Mouse (Mus musculus) MN1 (cell line): ENCODE results near the gene Lrrc4b.

Experiments used
- DNase-seq: peaks from one replicate; pipeline ENCODE4 v3.0.0-alpha.2; 2016; ENCODE audit warnings: low spot score

The Lrrc4b gene

DNA sequence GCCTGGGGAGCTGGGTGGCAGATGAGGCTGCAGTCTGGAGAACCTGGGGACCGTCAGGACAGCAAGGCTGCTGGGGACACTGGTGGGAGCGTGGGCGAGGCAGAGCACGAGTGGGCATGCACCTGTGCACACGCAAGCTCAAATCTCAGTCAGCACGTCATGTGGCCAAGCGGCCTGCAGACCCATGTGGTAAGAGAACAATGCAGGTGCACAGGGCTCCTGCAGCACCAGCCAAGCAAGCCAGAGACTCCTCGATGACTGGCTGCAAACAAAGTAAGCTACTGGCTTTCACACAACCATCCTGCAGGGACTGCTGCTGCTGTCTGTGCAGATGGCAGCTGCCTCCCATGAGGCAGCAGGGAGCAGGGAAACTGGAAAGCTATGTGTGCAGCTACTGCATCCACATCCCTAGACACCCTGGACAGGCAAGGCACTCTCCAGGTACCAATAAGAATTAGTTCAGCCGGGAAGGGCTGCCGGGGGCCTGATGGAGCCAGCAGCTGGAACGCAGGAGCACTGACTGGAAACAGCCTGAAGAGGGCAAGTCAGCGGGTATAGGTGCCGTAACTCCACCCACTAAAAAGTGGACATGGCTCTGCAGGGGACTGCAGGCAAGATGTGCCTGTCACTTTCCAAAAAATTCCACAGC, 58.2 kb downstream of the Lrrc4b start:
- DNase-seq = no peak

- no peak for DNase-seq
These were observed 59.1 kb downstream of the Lrrc4b start for GRCm38 (mm10) chr7:44487936-44488335.

DNA sequence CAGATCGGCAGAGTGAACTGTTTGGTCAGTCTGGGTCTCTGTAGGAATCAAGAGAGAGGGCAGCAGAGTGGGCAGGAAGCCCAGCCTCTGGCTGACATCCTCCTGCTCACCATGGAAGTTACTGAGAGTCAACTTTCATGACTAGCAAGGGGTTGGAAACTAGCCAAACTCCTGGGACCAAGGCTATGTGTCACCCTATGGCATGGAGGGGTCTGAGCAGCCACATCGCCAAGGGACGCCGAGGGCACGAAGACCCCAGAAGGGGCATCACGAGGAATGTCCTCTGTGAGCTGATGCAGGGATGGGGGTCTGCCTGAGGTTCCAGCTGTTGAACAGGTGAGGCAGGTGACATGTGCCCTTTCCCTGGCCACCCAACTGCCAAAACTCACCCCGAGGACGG, 59.7 kb downstream of the Lrrc4b start:
- no peak for DNase-seq

- DNase-seq = no peak
These were observed 61.5 kb downstream of the Lrrc4b start for GRCm38 (mm10) chr7:44490281-44490680.

GRCm38 (mm10) chr7:44491391-44491790, 62.6 kb downstream of the Lrrc4b start:
- DNase-seq = no peak

DNA sequence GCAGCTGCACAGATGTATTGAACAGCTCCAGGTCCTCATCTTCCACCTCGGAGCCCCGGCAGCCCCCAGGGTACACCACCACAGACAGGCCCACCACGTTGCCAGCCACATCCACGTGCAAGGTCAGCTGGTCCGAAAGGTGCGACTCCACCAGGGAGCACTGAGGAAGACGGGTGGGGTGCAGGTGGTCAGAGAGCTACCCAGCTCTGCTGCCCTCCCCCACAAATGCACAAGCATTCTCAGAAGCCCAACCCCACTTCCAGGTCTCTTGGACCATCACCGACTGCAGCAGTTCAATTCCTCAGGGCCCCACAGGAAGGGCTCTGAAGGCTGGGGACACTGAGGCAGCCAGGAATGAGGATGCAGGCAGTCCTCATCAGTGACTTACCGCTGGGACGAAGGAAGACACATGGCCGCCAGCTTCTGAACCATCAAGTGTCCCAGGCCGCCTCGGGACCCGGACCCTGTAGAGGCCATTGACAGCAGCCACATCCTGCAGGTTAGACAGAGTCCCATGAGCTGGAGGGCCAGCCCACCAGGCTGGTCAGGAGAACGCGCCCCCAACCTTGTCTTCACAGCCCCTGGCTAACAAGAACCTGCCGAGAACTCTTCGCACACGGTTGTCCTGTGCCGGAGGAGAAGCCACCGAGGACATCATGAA, 63.5 kb downstream of the Lrrc4b start:
- DNase-seq = no peak

GRCm38 (mm10) chr7:44494681-44495080, 65.9 kb downstream of the Lrrc4b start:
- DNase-seq = no peak

DNA sequence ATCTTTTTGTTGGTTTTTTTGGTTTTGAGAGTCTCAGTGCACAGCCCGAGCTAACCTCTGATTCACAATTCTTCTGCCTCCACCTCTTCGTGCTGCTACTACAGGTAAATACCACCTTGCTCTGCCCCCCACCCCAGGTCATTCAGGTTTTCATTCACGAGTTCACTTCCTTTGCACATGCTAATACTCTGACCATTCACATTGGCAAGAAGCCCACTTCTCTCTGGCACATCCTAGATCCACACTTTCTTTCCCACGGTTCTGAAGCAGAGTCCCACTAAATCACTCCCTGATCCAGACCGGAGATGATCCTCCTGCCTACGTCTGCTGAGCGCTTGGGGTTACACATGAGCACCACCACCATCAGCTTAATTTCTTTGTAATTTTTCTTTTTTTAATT, 66.3 kb downstream of the Lrrc4b start:
- no peak for DNase-seq

DNA sequence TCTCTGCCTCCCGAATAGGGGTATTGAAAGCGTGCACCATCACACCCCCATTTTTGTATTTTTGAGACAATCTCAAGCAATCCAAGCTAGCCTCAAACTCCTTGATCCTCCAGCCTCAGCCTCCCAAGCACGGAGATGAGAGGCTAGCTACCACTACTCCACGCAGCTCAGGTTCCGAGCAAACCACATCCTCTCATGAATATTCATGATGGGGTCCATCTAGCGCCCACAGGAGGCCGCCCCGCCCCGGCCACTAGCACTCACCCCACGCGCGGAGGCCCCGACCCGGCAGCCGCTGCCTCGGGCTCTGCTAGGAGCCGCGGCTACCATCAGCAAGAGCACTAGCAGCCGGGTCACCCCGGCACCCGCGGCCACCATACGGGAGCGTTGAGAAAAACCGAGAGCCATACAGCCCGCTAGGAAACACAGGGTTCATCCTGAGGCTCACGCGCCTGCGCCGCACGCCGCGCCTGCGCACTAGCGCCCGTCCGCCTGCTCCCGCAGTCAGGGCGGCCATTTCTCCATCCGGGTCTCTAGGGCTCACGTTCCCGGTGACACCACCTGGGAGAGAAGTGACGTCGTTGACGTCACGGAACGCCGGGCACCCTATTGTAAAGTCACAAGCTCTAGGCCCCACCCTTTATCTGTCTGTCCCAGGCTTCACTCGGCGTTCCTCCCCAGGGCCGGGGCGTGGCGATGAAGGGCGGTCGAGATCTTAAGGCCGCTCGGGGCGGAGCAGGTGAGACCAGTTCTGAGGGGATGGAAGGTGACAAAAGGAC, 67.4 kb downstream of the Lrrc4b start, which contains the start of the genes Emc10 and Fam71e1:
Gene Emc10 (minus strand): TSS at position 538 of the 779 bp plus-strand sequence.
Gene Fam71e1 (plus strand): TSS at position 590 of the 779 bp plus-strand sequence.
- DNase-seq = peak; percentile 98

DNA sequence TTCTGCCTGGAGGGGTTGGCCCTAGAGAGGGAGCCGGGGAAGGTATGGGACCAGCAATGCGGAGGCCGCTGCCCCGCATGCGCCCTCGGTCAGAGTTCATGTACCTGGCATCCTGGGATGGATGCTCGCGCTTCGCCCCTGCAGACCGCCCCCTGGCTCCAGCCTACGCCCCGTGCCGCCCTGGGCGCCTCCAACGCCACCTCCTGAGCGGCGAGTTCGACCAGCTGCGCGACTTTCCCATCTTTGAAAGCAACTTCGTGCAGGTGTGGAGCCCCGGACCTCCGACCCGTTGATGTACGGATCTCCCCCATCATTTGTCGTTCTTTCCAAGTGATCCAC, 67.9 kb downstream of the Lrrc4b start:
- DNase-seq = no peak

DNA sequence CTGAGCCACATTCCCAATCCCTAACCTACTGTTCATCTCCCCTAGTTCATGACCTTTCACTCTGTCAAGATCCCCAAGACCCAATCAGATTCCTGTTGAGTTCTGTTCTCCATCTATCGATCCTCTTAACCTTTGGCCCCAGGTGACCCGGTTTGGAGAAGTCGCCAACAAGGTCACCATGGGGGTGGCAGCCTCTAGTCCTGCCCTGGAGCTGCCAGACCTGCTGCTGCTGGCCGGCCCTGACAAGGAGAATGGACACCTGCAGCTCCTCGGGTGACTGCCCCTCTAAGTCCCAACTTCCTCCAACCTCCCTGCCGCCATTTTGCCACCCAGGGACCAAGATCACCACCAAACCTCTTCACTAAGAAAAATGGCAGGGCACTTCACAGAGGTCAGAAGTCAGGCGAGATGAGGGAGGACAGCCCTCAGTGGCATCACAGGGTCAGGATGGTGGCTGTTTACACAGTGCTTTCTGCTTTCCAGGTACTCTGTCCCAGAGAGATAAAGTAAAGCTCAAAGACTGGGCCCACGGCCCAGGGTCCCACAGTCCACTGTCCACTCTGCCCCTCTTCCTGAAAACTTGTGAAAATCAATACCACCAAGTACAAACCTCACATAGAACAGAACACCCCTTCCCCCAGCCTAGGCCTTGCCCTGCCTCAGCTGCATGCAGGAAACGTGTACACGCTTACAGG, 68.7 kb downstream of the Lrrc4b start:
- DNase-seq = no peak

DNA sequence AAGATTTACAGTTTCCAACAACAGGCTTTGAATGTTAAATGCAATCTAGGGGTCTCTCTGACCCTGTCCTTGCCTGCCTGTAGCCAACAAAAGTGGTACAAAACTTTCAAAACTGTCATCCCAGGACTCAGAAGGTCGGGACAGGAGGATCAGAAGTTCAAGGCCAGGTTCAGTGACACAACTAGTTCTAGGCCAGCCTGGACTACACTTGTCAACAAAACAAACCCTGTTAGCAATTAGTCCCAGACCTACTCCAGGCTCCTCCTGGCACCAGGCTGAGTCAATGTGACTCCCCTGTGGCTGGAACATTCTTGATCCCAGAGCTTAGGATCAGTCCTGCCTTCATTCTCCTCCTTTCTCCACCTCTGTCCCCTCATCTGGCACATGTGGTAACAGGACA, 70.1 kb downstream of the Lrrc4b start:
- DNase-seq = no peak

DNA sequence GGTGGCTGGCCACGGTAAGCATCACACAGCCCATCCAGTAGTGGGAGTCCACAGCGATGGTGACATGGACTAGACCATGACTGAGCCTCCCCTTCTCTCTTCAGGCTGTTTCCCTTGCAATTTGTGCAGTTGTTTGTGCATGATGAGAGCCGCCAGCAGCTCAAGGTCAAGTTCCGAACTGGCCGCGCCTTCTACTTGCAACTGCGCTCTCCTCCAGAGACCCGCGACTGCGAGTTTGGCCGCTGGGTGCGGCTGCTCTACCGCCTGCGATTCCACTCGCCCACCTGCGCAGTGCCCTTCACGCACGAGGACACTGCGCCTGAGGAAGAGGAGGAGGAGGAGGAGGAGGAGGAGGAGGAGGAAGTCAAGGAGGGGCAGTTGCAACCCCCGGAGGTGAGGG, 71.2 kb downstream of the Lrrc4b start:
- DNase-seq = no peak

GRCm38 (mm10) chr7:44501563-44502115, 72.8 kb downstream of the Lrrc4b start:
- peak; percentile 74 for DNase-seq

GRCm38 (mm10) chr7:44507491-44507890, 78.7 kb downstream of the Lrrc4b start:
- DNase-seq = peak; percentile 72
